Mouse (Mus musculus): Measurements from ENCODE around the gene Olfr1283.

- TF ChIP-seq POLR2A (IDR thresholded peaks at IDR 0.05; ENCODE audit: borderline replicate concordance, insufficient read depth, low read length) (no peak), CTCF (IDR thresholded peaks at IDR 0.05; ENCODE audit: borderline replicate concordance, insufficient read depth, low read depth, low read length) (no peak)
Observed at GRCm38 (mm10) chr2:111375222-111375621, 8.6 kb downstream of the Olfr1283 start, which contains the start of gene Olfr1284.

All from cerebellum, adult 2 months (tissue).